Mouse (Mus musculus) natural killer cell, adult 2 months (primary cell): Measurements from ENCODE around the gene Ppp1r9a.

Experiments used
- DNase-seq, 2 experiments: peaks; one replicate each; pipeline ENCODE4 v3.0.0; 2022; ENCODE audit warnings: low spot score in 2 of 2

The Ppp1r9a gene

GRCm38 (mm10) chr6:5199376-5199905, 296.7 kb downstream of the Ppp1r9a start:
- no peak for DNase-seq

DNA sequence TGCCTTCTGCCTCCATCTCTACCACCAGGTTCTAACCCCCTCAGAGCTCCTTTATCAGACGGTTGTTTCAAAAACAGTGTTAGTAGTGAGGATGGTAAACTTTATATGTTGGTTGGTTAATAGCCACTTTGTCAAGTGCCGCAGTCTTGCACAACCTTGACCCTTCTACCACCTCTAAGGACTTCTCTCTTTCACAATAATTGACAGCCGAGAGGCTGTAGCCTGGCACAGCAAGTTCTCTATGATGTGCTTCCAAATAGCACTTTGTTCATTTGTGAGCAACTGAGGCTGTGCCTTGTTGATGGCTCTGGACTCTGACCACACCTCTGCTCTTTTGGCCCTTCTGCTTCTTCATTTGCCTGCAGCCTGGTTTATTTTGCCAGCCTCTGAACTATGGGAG, 297.2 kb downstream of the Ppp1r9a start:
- DNase-seq = no peak

DNA sequence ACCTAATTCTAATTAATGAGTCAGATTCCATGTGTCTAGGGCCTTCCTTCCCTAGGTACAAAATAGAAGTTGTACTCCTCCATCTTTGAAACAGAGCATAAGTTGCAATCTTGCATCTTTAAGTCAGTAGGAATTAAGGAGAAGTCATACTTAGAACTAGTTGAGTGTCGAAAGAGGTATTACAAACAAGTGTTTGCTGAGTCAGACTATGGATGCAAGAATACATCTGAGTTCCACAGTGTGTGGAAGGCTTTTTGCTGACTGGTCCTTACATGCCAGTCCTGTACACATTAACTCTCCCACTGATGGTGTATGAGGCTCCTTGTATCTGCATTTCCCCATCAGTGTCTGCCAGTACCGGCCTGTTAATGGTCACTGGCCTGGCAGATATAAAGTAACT, 305.1 kb downstream of the Ppp1r9a start:
- DNase-seq = no peak
